Mouse (Mus musculus): ENCODE data around the gene Kif5c. TPM values are rescaled to one million over a fixed set of nuclear protein-coding genes. Genes with fewer than 3 reads are reported as not detected.

Kif5c gene
- total RNA-seq, 2 experiments from 2014 or later = 531 to 546 TPM

GRCm38 (mm10) chr2:49619719-49620522 is 823 bp downstream of the Kif5c start:
- peak in 1 of 2 experiments; percentile 51 for DNase-seq (ENCODE audit: extremely low spot score in 1 of 2, low spot score in 2 of 2)
- intact Hi-C loops (cut with DNase I) = loop anchor here (5.0 kb wide), 2 partner anchors 92 to 168 kb away; partner anchors contain the start of gene Epc2

- intact Hi-C loops (cut with DNase I) = loop anchor here (5.0 kb wide), 2 partner anchors 92 to 168 kb away; partner anchors contain the start of gene Epc2
- DNase-seq (ENCODE audit: extremely low spot score in 1 of 2, low spot score in 2 of 2) = peak; percentile 40 to 45
These were observed 1.6 kb downstream of the Kif5c start for GRCm38 (mm10) chr2:49620626-49621117.

DNA sequence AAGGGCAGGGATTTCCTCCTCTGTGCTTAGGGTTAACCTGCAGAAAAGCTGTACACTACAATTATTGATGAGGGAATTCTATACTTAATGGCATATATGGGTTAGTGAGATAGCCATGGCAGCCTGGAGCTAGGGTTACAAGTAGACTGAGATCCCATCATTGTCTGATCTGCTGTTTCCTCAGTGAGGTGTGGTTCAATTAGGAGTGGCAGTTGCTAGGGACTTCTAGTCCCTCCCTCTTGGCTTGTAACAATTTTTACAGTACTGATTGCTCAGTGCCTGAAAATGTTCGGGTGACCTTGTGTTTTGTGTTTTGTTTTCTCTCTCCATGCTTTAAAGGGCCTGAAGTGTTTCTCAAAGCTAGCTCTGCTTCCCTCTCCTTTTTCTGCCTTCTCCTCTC is 2.1 kb downstream of the Kif5c start:
- no peak for DNase-seq (ENCODE audit: extremely low spot score in 1 of 2, low spot score in 2 of 2)
- intact Hi-C loops (cut with DNase I) = loop anchor here (5.0 kb wide), 2 partner anchors 91 to 169 kb away; partner anchors contain the start of gene Epc2

DNA sequence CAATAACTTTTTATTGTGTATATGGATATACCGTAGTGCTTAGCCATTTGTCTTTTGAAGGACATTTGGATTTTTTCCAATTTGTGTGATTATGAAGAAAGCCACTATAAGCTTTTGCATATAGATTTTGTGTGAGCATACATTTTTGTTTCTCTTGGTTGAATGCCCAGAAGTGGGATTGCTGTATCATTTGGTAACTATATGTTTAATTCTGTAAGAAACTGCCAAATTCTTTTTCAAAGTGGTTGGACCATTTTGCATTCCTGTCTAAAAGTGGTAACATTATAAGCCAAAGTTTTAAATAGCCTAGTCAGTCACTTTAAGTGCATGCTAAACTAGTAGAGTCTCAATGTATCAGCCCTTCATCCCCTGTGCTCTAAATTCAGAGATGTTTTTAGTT is 6.5 kb downstream of the Kif5c start:
- no peak for DNase-seq (ENCODE audit: extremely low spot score in 1 of 2, low spot score in 2 of 2)
- intact Hi-C loops (cut with DNase I) = no loop called here

GRCm38 (mm10) chr2:49627611-49628010 is 8.5 kb downstream of the Kif5c start:
- no peak for DNase-seq (ENCODE audit: extremely low spot score in 1 of 2, low spot score in 2 of 2)
- intact Hi-C loops (cut with DNase I) = no loop called here

GRCm38 (mm10) chr2:49628094-49628705 is 9.1 kb downstream of the Kif5c start:
- intact Hi-C loops (cut with DNase I) = no loop called here
- no peak for DNase-seq (ENCODE audit: extremely low spot score in 1 of 2, low spot score in 2 of 2)

DNA sequence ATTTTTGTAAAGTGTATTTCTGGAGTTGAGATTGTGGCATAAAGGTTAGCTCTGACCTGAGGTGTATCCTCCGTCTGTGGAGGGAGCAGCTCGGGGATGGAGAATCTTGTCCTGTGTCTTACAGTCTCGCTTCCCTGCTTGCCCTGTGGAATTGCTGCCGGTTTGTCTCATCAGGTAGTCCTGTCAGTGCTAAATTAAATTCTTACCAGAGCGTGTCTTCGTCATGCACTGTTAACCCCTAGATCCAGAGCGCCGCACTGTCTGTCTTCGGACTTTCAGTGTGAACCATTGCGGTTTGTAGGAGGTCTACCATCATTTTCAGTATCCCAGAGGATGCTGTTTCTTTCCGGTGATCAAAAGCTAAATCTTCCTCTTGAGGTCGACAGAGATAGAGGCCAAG is 10.1 kb downstream of the Kif5c start:
- intact Hi-C loops (cut with DNase I) = no loop called here
- no peak for DNase-seq (ENCODE audit: extremely low spot score in 1 of 2, low spot score in 2 of 2)

- no peak for DNase-seq (ENCODE audit: extremely low spot score in 1 of 2, low spot score in 2 of 2)
- intact Hi-C loops (cut with DNase I) = no loop called here
These were observed 11.5 kb downstream of the Kif5c start for GRCm38 (mm10) chr2:49630636-49631035.

DNA sequence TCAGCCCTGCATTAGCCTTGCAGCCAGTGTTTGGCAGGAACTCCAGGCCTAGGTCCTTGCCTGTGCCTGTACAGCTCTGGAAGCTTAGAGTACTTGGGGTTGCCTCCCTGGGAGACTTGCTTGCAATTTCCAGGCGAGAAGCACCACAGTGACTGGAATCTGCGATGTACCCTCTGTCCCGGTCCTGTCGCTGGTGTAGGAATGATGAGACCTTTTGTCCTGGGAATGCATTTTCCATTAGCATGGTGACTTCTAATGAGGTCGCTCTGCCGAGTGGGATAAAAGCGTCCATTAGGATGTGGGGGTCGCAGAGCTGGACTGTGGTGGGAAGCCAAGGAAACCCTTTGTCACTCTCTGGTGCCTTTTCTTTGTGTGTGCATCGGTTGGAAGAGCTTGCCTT is 14.1 kb downstream of the Kif5c start:
- intact Hi-C loops (cut with DNase I) = no loop called here
- DNase-seq (ENCODE audit: extremely low spot score in 1 of 2, low spot score in 2 of 2) = no peak

GRCm38 (mm10) chr2:49642761-49643160 is 23.7 kb downstream of the Kif5c start:
- intact Hi-C loops (cut with DNase I) = no loop called here
- no peak for DNase-seq (ENCODE audit: extremely low spot score in 1 of 2, low spot score in 2 of 2)

DNA sequence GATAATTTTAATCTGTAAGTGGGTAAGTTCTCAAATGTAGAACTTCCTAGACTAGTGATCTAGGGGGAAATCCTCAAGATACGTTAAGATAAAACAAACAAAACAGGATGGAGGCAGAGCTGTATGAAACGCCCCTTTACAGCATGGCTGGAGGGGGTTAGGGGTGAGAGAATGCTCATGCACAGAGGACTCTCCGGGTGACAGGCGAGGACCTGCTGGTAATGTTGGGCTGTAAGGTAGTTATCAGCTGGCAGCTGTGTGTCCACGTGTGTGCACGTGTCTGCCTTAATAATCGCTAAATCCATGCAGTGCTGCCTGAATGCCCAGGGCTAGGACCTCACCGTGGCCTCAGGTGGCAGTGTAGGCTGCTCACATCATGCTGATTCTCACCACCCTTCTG is 24.7 kb downstream of the Kif5c start:
- intact Hi-C loops (cut with DNase I) = no loop called here

GRCm38 (mm10) chr2:49647591-49647990 is 28.5 kb downstream of the Kif5c start:
- DNase-seq (ENCODE audit: extremely low spot score in 1 of 2, low spot score in 2 of 2) = no peak
- intact Hi-C loops (cut with DNase I) = no loop called here

More for the DNA sequence above, 24.7 kb downstream of the Kif5c start:
- DNase-seq (ENCODE audit: extremely low spot score in 1 of 2, low spot score in 2 of 2) = no peak

GRCm38 (mm10) chr2:49648344-49648743 is 29.2 kb downstream of the Kif5c start:
- intact Hi-C loops (cut with DNase I) = no loop called here
- DNase-seq (ENCODE audit: extremely low spot score in 1 of 2, low spot score in 2 of 2) = no peak

- DNase-seq (ENCODE audit: extremely low spot score in 1 of 2, low spot score in 2 of 2) = no peak
- intact Hi-C loops (cut with DNase I) = no loop called here
These were observed 29.7 kb downstream of the Kif5c start for GRCm38 (mm10) chr2:49648806-49649205.

DNA sequence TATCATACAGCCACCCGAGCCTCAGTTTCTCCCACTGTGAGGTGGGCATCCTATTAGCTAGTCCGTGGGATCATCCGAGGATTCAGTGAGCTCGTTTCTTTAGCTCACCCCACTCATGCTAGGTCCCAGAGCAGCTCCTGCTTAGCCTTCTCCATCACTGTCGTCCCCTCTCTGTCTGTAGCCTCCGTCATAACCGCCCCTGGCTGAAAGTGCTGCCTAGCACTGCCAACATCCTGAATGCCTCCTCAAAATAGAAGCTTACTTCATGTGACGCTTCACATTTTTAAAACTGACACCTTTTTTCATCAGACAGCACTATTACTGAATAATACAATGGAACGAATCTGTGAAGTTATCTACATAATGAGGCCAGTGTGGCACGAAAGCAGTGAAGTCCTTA is 30.1 kb downstream of the Kif5c start:
- intact Hi-C loops (cut with DNase I) = no loop called here
- DNase-seq (ENCODE audit: extremely low spot score in 1 of 2, low spot score in 2 of 2) = no peak

DNA sequence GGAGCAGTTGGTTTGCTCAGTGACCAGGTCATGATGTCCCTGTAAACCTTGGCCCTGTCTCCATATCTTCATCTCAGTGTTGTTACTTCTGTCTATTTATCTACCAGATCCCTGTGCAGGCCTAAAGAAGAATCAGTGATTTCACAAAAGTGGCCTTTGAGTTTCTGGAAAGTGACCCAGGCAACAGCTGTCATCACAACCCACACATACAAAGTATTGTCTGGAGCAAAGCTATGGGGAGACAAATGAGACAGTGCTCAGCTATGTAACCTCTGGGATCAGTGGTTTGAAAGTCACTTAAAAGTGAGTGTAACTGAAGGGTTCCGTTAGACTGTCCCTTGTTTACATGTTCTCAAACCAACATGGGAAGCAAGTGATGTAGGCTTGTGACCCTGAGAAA is 32.6 kb downstream of the Kif5c start:
- no peak for DNase-seq (ENCODE audit: extremely low spot score in 1 of 2, low spot score in 2 of 2)
- intact Hi-C loops (cut with DNase I) = no loop called here

DNA sequence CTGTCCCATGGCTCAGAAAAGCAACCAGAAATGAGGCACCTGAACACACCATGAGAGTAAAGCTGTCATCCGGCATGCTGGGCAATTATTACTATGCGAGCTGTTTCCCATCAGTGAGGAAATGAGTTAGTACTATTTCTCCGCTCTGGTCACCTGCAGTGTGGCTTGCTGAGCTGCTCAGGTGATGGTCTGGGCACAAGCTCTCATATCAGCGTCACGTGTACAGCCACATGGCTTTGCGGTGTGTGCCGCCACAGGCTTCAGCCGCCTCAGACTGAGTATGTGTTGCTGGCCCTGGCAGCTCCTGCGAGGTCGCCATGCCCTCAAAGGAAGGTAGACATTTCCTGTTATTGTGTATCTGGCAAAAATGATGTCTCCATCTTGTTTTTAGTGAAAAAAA is 35.5 kb downstream of the Kif5c start:
- DNase-seq (ENCODE audit: extremely low spot score in 1 of 2, low spot score in 2 of 2) = no peak
- intact Hi-C loops (cut with DNase I) = no loop called here

GRCm38 (mm10) chr2:49655195-49655873 is 36.2 kb downstream of the Kif5c start:
- intact Hi-C loops (cut with DNase I) = no loop called here
- peak; percentile 38 to 50 for DNase-seq (ENCODE audit: extremely low spot score in 1 of 2, low spot score in 2 of 2)

DNA sequence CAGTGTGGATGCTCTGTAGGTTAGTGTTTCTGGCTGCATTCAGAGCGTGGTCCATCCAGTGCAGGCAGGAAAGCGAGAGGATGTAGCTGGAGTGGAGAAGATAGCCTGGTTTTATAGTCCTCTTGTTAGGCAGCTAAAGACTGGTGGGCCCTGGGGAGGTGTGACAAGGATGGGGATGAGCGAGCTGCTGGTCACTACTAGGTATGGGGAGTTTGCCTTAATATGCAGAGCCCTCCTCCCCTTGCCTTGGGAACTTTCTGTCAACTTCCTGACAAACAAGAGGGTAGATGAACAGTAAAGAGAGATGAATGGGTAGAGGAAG is 36.7 kb downstream of the Kif5c start:
- no peak for DNase-seq (ENCODE audit: extremely low spot score in 1 of 2, low spot score in 2 of 2)

GRCm38 (mm10) chr2:49656988-49657387 is 37.9 kb downstream of the Kif5c start:
- no peak for DNase-seq (ENCODE audit: extremely low spot score in 1 of 2, low spot score in 2 of 2)
- intact Hi-C loops (cut with DNase I) = no loop called here

More for the DNA sequence above, 36.7 kb downstream of the Kif5c start:
- intact Hi-C loops (cut with DNase I) = no loop called here
